Mouse (Mus musculus) stomach, postnatal 0 days (tissue): ENCODE results near the gene Nr2e3. TPM values are rescaled to one million over a fixed set of nuclear protein-coding genes. Genes with fewer than 3 reads are reported as not detected.

ENCODE experiments used
- ATAC-seq: fragments of 200-750 bp; cut with Nextera tagmentation; 2 replicates; pipeline ENCODE4 v1.8.0; 2017; ENCODE audit not compliant: low FRiP score, low TSS enrichment
- DNase-seq: peaks from one replicate; pipeline ENCODE4 v3.0.0-alpha.2; 2016; ENCODE audit warnings: low spot score
- H3K27ac ChIP-seq: fragments of 300-500 bp; sonication (generic); replicated peaks from 2 replicates; pipeline ENCODE4 v1.5.1; 2014; ENCODE audit warnings: mild to moderate bottlenecking, control low read depth
- H3K27me3 ChIP-seq: fragments of 300-500 bp; sonication (generic); 2 replicates; pipeline ENCODE4 v1.6.1; 2014; ENCODE audit warnings: low read length; ENCODE audit not compliant: control insufficient read depth, insufficient read depth
- H3K36me3 ChIP-seq: fragments of 300-500 bp; sonication (generic); 2 replicates; pipeline ENCODE4 v1.6.1; 2014; ENCODE audit warnings: low read length, mixed read lengths; ENCODE audit not compliant: control insufficient read depth, insufficient read depth
- H3K4me1 ChIP-seq: fragments of 300-500 bp; sonication (generic); replicated peaks from 2 replicates; pipeline ENCODE4 v1.6.1; 2014; ENCODE audit warnings: antibody characterized with exemption; ENCODE audit not compliant: control insufficient read depth, insufficient read depth
- H3K4me2 ChIP-seq: fragments of 300-500 bp; sonication (generic); replicated peaks from 2 replicates; pipeline ENCODE4 v1.6.1; 2014; ENCODE audit warnings: low read depth, mild to moderate bottlenecking, control low read depth, moderate library complexity
- H3K4me3 ChIP-seq: fragments of 300-500 bp; sonication (generic); 2 replicates; pipeline ENCODE4 v1.5.1; 2014; ENCODE audit warnings: low read depth, low read length, control low read depth
- H3K9ac ChIP-seq: fragments of 300-500 bp; sonication (generic); 2 replicates; pipeline ENCODE4 v1.6.1; 2014; ENCODE audit warnings: mild to moderate bottlenecking, low read length, control low read depth, mixed read lengths
- H3K9me3 ChIP-seq: fragments of 300-500 bp; sonication (generic); 2 replicates; pipeline ENCODE4 v1.6.1; 2016; ENCODE audit warnings: low read length; ENCODE audit not compliant: control insufficient read depth
- CTCF ChIP-seq: IDR thresholded peaks from 2 replicates; pipeline ENCODE4 v1.5.1; 2016; ENCODE audit warnings: antibody characterized with exemption, low read depth, mild to moderate bottlenecking, moderate library complexity
- EP300 ChIP-seq: optimal IDR thresholded peaks from 2 replicates; pipeline ENCODE3; 2016; ENCODE audit warnings: antibody characterized with exemption
- WGBS: fragments of 180-500 bp; shearing (Covaris S2); extraction: QIAGEN DNeasy Blood & Tissue Kit; methylation state at CpG from one replicate; pipeline ENCODE4 v1.1.7; 2014; 5-methylcytosine and 5-hydroxymethylcytosine counted together
- polyA plus RNA-seq: library from polyadenylated mRNA; unstranded; fragments of >200 nt; fragmentation: Nextera tagmentation; extraction: Ambion mirVana; gene quantifications from 2 replicates; pipeline ENCODE4 v1.2.1, GENCODE M21; 2015

The Nr2e3 gene
- polyA plus RNA-seq, 1 experiment from 2014 or later = not detected

- no peak overlapping the region for H3K4me2 ChIP-seq
- no peaks in the 10 kb centered on the region for H3K27me3 ChIP-seq
- 90% methylated on average over 17 of the region's 17 CpGs for WGBS
Observed at GRCm38 (mm10) chr9:59948691-59949250, 11.7 kb downstream of the Nr2e3 start.

DNA sequence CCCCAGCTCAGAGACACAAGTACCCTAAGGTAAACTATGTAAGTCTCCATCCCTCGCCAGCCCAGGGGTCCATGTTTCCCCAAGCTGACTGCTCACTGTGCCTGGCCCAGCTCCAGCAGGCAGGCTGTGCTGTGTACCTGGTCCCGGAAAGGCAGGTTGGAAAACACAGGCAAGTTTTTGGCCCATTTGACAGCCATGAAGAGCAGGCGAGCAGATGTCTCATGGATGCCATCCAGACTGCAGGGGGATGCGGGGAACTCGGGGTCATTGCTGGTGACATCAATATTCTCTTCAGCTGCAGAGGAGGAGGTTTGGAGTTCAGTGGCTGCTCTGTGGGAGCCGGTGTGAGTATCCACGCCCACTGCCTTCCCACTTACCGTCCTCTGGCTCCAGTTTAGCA is 12.2 kb downstream of the Nr2e3 start:
- H3K27ac ChIP-seq = no peak overlapping the region
- H3K9ac ChIP-seq = no peak overlapping the region
- no peak for TF ChIP-seq CTCF
- TF ChIP-seq EP300 = no peak
- no peaks in the 10 kb centered on the region for H3K36me3 ChIP-seq
- H3K4me1 ChIP-seq = no peaks in the 10 kb centered on the region
- 55% methylated on average over 8 of the region's 8 CpGs for WGBS
- no peak overlapping the region for H3K4me2 ChIP-seq
- no peaks in the 10 kb centered on the region for H3K9me3 ChIP-seq
- H3K27me3 ChIP-seq = no peaks in the 10 kb centered on the region
- H3K4me3 ChIP-seq = no peak overlapping the region
- DNase-seq = no peak
- ATAC-seq = no peak

More at GRCm38 (mm10) chr9:59948691-59949250, 11.7 kb downstream of the Nr2e3 start:
- DNase-seq (no peak), ATAC-seq (no peak)
- Histone ChIP-seq H3K27ac (no peak overlapping the region), H3K9me3 (no peaks in the 10 kb centered on the region), H3K36me3 (no peaks in the 10 kb centered on the region), H3K4me3 (no peak overlapping the region), H3K4me1 (no peaks in the 10 kb centered on the region), H3K9ac (no peak overlapping the region)
- TF ChIP-seq CTCF (no peak), EP300 (no peak)

- no peak for ATAC-seq
- H3K27me3 ChIP-seq = no peaks in the 10 kb centered on the region
- TF ChIP-seq EP300 (no peak), CTCF (no peak)
- WGBS = 89% methylated on average over 8 of the region's 8 CpGs
- no peaks in the 10 kb centered on the region for H3K9me3 ChIP-seq
- no peaks in the 10 kb centered on the region for H3K4me1 ChIP-seq
- DNase-seq = peak; percentile 11
- no peak overlapping the region for H3K4me3 ChIP-seq
- H3K4me2 ChIP-seq = no peak overlapping the region
- no peak overlapping the region for H3K9ac ChIP-seq
- H3K36me3 ChIP-seq = no peaks in the 10 kb centered on the region
- no peak overlapping the region for H3K27ac ChIP-seq
Observed at GRCm38 (mm10) chr9:59947271-59947670, 13.2 kb downstream of the Nr2e3 start.

DNA sequence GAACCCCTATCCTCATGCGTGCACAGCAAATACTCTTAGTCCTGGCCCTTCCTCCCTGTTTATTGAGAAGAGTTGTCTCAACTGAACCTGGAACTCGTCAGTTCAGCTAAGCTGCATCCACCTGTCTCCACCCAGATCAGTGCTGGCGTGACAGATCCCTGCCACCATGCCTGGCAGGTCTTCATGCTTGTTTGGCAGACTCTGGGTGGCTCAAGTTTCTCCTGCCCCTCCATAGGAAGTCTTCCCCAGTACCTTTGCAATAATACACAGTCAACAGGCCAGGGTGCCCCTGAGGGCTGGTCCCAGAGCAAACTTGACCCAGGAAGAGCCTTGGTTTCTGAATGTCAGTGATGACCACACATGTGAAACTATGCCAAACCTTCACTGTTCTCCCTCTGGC is 15.2 kb downstream of the Nr2e3 start:
- Histone ChIP-seq H3K27me3 (no peaks in the 10 kb centered on the region), H3K9ac (no peak overlapping the region), H3K9me3 (no peaks in the 10 kb centered on the region), H3K36me3 (no peaks in the 10 kb centered on the region), H3K27ac (no peak overlapping the region), H3K4me3 (no peak overlapping the region), H3K4me2 (no peak overlapping the region), H3K4me1 (no peaks in the 10 kb centered on the region)
- 69% methylated on average over 3 of the region's 3 CpGs for WGBS
- ATAC-seq = no peak
- TF ChIP-seq CTCF = no peak
- TF ChIP-seq EP300 = no peak
- no peak for DNase-seq

DNA sequence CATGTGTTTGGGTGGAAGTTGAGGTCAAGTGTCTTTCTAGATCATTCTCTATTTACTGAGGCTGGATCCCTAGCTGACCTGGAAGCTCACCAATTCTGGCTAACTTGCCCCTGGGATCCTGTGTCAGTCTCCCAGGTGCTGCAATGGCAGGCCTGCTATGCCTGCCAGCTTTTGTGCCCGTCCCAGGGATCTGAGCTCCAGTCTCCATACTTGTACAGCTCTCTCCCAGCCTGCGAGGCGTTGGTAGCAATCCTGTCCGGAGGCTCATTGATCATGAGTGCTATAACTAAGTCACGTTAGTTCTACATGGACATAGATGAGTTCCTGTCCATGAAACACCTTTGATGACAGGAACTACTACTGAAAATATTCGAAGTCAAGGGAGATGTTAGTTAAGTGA is 16.6 kb downstream of the Nr2e3 start:
- TF ChIP-seq CTCF = no peak
- no peak for TF ChIP-seq EP300
- WGBS = 89% methylated on average over 6 of the region's 6 CpGs
- Histone ChIP-seq H3K4me3 (no peak overlapping the region), H3K9ac (no peak overlapping the region), H3K27me3 (no peaks in the 10 kb centered on the region), H3K9me3 (no peaks in the 10 kb centered on the region), H3K4me1 (no peaks in the 10 kb centered on the region), H3K4me2 (no peak overlapping the region), H3K36me3 (no peaks in the 10 kb centered on the region), H3K27ac (no peak overlapping the region)
- DNase-seq = no peak
- ATAC-seq = no peak

- Histone ChIP-seq H3K27me3 (no peaks in the 10 kb centered on the region), H3K27ac (no peak overlapping the region), H3K4me1 (no peaks in the 10 kb centered on the region), H3K36me3 (no peaks in the 10 kb centered on the region), H3K9me3 (no peaks in the 10 kb centered on the region), H3K4me3 (no peak overlapping the region), H3K9ac (no peak overlapping the region), H3K4me2 (no peak overlapping the region)
- no peak for DNase-seq
- 34% methylated on average over 5 of the region's 5 CpGs for WGBS
- TF ChIP-seq EP300 = no peak
- ATAC-seq = no peak
Observed at GRCm38 (mm10) chr9:59942501-59943085, 17.9 kb downstream of the Nr2e3 start.
